Mouse (Mus musculus): ENCODE data around the gene Suz12. TPM values are rescaled to one million over a fixed set of nuclear protein-coding genes. Genes with fewer than 3 reads are reported as not detected.
A peak's percentile ranks its signal among the peaks of the same experiment; 100 is the strongest.
"Not testable (repeated sequence)": the region's sequence is repeated elsewhere in the genome, so short reads cannot be mapped to it uniquely, and the experiment has no call there.

Suz12 gene
- polyA plus RNA-seq, 1 experiment from 2014 or later = 46.3 TPM

DNA sequence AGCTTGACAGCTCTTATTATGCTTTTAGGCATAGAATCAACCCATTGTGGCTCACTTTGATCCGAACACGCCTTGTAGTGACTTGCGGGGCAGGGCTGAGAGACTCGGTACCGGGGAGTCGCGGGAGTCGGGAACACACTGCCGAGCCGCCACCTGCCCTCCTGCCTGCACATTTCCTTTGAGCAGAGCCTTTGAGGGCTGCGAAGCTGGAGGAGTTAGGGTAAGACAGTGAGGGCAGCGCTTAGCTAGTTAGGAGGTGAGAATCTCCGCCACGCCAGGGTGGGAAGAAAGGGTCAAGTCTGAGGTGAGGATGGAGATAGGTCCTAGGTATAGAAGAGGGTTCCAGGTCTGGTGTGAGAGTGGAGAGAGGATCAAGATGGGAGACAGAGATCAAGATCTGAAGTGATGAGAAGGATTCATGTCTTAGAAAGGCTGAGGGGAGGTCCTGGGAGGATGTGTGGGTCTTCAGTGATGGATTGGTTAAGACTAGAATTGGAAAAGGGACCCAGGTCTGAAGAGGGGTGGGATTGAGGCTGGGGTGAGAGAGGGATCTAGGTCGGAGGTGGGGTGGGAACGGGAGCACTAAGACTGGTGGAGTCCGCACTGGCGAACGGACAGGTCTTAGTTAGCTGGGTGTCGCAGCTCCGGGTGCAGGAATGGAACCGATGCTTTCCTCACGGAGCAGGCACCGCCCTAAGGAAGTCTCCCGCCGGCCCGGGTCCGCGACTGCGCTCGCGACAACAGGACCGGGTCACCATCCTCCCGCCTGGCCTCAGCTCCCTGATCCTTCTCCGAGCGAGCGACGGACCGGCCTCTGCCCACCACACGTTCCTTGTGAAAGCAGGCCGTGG lies 19.1 kb upstream of the Suz12 start:
- Histone ChIP-seq H3K4me1 (peaks cover 19% of the 10 kb centered on the region), H3K27me3 (peaks cover 27% of the 10 kb centered on the region), H3K4me2 (peak overlapping the region; percentile 85), H3K36me3 (replicated peaks) (no peaks in the 10 kb centered on the region), H3K27ac (peak overlapping the region; percentile 74), H3K9ac (peak overlapping the region; percentile 68), H3K9me3 (no peaks in the 10 kb centered on the region), H3K4me3 (replicated peaks) (peak overlapping the region; percentile 55)
- ATAC-seq (ENCODE audit: low FRiP score) = 0 out of 2 replicates have a peak, but pooled peaks have one; percentile 41
- under 1% methylated on average over 41 of the region's 41 CpGs for WGBS

DNA sequence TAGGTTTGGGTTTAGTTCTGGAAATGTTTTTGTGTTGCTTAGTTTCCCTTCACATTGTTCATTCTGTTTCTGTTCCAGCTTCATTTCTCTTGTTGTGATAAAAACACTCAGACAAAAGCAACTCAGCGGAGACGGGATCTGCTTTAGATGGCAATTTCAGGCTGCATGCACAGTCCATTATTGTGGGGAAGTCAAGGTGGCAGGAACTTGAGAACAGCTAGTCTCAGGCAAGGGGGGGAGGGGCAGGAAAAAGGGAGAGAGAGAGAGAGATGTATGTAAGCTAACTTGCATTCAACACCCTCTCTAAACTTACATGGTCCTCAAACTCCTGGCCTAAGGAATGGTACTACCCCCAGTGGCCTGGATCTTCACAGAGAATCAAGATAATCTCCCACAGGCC lies 17.5 kb upstream of the Suz12 start:
- Histone ChIP-seq H3K9me3 (no peaks in the 10 kb centered on the region), H3K27ac (no peak overlapping the region), H3K27me3 (peaks cover 27% of the 10 kb centered on the region), H3K4me1 (peaks cover 19% of the 10 kb centered on the region), H3K36me3 (replicated peaks) (no peaks in the 10 kb centered on the region), H3K4me2 (peak overlapping the region; percentile 13; the same call in 1 of the 2 replicates), H3K9ac (no peak overlapping the region), H3K4me3 (replicated peaks) (no peak overlapping the region; the same call in 1 of the 2 replicates)
- ATAC-seq (ENCODE audit: low FRiP score) = no peak
- WGBS = 43% methylated on average over 2 of the region's 2 CpGs

DNA sequence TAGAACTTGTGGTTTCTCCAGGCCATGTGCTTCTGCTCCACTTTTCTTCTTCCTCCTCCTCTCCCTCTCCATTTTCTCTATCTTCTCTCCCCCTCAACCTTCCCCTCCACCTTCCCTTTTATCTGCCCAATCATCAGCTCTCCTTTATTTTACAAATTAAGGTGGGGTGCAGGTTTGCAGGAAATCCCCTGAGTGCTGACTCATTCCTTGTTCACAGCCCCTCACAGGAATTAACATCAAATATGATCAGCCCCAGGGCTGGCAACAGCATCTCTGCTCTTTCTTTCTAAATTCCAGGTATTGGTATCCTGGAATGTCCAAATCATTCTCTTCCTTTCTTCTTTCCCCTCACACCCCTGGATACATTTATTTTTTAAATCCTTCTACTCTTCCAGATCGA lies 16.7 kb upstream of the Suz12 start:
- Histone ChIP-seq H3K27ac (no peak overlapping the region), H3K4me2 (no peak overlapping the region), H3K4me1 (peaks cover 19% of the 10 kb centered on the region), H3K27me3 (peaks cover 27% of the 10 kb centered on the region), H3K4me3 (replicated peaks) (no peak overlapping the region), H3K36me3 (replicated peaks) (no peaks in the 10 kb centered on the region), H3K9ac (no peak overlapping the region), H3K9me3 (no peaks in the 10 kb centered on the region)
- WGBS = 85% methylated on average over 1 of the region's 1 CpGs
- ATAC-seq (ENCODE audit: low FRiP score) = no peak

DNA sequence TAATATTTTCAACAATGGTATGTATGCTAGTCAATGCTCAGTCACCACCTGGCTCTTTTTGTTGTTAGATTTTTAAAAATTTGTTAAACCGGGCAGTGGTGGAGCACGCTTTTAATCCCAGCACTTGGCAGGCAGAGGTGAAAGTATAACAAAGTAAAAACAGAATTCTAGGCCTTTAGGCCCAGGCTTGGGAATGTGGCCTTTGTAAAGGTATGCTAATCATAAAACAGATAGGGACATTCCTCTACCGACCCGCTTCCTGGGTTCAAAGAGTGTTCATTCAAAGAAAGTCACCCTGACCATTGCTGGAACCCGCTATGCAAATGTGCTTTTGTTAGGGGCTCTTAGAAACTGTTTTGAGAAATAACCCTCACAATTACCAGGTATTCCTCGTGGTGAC lies 16.3 kb upstream of the Suz12 start:
- H3K4me3 ChIP-seq (replicated peaks); H3K36me3 ChIP-seq (replicated peaks); H3K9me3 ChIP-seq; ATAC-seq (ENCODE audit: low FRiP score); H3K27ac ChIP-seq; H3K9ac ChIP-seq; H3K4me2 ChIP-seq: not testable (repeated sequence)
- Histone ChIP-seq H3K27me3 (peaks cover 27% of the 10 kb centered on the region), H3K4me1 (peaks cover 19% of the 10 kb centered on the region)
- 81% methylated on average over 6 of the region's 6 CpGs for whole genome bisulfite sequencing

DNA sequence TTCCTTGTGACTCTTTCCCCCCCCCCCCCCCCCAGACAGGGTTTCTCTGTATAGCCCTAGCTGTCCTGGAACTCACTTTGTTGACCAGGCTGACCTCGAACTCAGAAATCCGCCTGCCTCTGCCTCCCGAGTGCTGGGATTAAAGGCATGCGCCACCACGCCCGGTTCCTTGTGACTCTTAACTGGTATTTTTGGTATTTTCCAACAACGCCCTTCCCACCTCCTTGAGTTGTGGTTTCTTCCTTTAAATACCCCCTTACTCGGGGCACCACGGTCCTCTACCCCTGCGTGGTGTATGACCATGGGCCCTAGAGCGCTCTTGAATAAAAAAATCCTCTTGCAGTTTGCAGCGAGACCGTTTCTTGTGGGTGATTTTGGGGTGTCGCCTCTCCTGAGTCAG lies 15.8 kb upstream of the Suz12 start:
- H3K4me2 ChIP-seq; H3K9me3 ChIP-seq; H3K9ac ChIP-seq; H3K27ac ChIP-seq; H3K4me3 ChIP-seq (replicated peaks); ATAC-seq (ENCODE audit: low FRiP score); H3K36me3 ChIP-seq (replicated peaks): not testable (repeated sequence)
- Histone ChIP-seq H3K27me3 (peaks cover 27% of the 10 kb centered on the region), H3K4me1 (peaks cover 19% of the 10 kb centered on the region)
- WGBS = 94% methylated on average over 14 of the region's 14 CpGs

DNA sequence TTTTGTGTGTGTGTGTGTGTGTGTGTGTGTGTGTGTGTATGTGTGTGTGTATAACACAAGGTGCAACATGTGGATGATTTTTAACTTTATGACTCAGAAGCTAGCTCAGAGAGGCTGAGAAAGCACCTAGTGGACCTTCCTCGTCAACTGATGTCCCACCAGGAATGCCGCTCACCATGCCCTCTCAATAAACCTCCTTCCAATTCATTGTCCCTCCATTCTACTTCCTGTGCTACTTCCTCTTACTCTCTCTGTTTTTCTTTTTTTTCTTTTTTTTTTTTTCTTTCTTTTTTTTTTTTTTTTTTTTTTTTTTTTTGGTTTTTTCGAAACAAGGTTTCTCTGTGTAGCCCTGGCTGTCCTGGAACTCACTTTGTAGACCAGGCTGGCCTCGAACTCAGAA lies 15.2 kb upstream of the Suz12 start:
- not testable (repeated sequence) for H3K4me3 ChIP-seq (replicated peaks); H3K9me3 ChIP-seq; H3K27ac ChIP-seq; ATAC-seq (ENCODE audit: low FRiP score); H3K9ac ChIP-seq; H3K36me3 ChIP-seq (replicated peaks); H3K4me2 ChIP-seq
- Histone ChIP-seq H3K4me1 (peaks cover 19% of the 10 kb centered on the region), H3K27me3 (peaks cover 27% of the 10 kb centered on the region)
- 85% methylated on average over 3 of the region's 4 CpGs for WGBS

DNA sequence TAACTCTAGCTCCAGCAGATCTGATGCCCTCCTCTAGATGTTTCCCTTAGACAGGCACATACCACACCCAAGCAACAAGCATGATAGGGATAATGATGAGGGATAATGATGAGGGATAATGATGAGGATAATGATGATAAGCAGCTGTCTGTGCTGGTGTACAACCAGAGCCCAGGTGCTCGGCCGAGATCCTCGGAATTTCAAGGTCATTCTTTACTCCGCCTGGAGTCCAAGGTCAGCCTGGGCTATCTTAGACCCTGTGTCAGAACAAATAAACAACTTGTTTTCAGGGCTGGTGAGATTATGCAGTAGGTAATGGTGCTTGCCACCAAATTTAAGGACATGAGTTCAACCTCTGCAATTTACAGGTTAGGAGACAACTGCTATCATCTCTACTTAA lies 6.0 kb upstream of the Suz12 start:
- Histone ChIP-seq H3K9ac (no peak overlapping the region), H3K27me3 (no peaks in the 10 kb centered on the region), H3K4me2 (no peak overlapping the region), H3K4me1 (no peaks in the 10 kb centered on the region), H3K4me3 (replicated peaks) (no peak overlapping the region), H3K27ac (no peak overlapping the region), H3K36me3 (replicated peaks) (no peaks in the 10 kb centered on the region), H3K9me3 (no peaks in the 10 kb centered on the region)
- 89% methylated on average over 4 of the region's 4 CpGs for WGBS
- ATAC-seq (ENCODE audit: low FRiP score) = no peak

DNA sequence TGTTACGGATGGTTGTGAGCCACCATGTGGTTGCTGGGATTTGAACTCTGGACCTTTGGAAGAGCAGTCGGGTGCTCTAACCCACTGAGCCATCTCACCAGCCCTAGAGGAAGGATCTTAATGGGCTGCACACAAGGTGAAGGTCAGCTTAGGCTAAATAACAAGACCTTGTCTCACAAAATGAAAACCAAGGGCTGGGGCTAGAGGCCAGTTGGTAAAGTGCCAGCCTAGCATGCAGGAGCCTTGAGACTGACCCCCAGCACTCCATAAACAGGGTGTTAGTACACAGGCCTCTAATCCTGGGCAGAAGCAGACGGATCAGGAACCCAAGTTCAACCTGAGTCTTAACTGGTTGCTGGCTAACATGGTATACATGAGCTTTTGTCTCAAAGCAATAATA lies 5.0 kb upstream of the Suz12 start:
- H3K36me3 ChIP-seq (replicated peaks) = no peaks in the 10 kb centered on the region
- H3K9me3 ChIP-seq = no peaks in the 10 kb centered on the region
- no peak for ATAC-seq (ENCODE audit: low FRiP score)
- no peak overlapping the region for H3K4me2 ChIP-seq
- whole genome bisulfite sequencing = 88% methylated on average over 3 of the region's 3 CpGs
- H3K27me3 ChIP-seq = no peaks in the 10 kb centered on the region
- no peak overlapping the region for H3K9ac ChIP-seq
- H3K27ac ChIP-seq = no peak overlapping the region
- H3K4me3 ChIP-seq (replicated peaks) = no peak overlapping the region
- peaks cover 4% of the 10 kb centered on the region; the same call in 1 of the 2 replicates for H3K4me1 ChIP-seq

DNA sequence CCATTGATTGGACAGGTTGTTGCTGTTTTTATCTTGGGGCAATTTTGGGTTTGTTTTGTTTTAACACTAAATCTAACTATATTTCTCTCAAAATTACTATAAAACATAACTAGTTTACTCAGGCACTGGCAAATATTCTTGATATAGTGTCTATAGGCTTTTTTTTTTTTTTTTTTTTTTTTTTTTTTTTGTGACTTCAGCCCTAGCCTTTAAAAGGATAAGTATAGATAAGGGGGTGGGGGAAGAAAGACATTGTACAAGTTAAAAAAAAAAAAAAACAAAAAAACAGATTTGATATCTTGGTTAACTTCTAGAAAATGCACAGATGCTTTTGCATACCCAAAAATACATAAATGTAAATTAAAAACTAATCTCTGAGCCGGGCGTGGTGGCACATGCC lies 2.8 kb upstream of the Suz12 start:
- WGBS = 96% methylated on average over 2 of the region's 2 CpGs

DNA sequence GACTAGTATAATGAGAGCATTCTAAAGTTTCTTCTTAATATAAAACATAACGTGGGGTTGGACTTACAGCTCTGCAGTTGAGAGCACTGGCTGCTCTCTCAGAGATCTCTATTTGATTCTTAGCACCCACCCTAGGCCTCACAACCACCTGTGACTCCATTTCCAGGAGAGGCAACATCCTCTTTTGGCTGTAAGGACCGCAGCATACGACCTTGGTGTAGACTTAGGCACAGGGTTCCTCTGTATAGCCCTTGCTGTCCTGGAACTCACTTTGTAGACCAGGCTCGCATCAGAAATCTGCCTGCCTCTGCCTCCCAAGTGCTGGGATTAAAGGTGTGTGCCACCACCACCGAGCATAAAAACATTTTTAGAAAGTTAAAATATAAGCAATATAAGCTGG lies 1.3 kb upstream of the Suz12 start:
- ATAC-seq (ENCODE audit: low FRiP score) = no peak
- peaks cover 7% of the 10 kb centered on the region for H3K4me1 ChIP-seq

More for the DNA sequence above, 2.8 kb upstream of the Suz12 start:
- ATAC-seq (ENCODE audit: low FRiP score) = no peak
- H3K9ac ChIP-seq = no peak overlapping the region
- peaks cover 6% of the 10 kb centered on the region for H3K4me1 ChIP-seq
- H3K4me3 ChIP-seq (replicated peaks) = no peak overlapping the region
- H3K9me3 ChIP-seq = no peaks in the 10 kb centered on the region
- no peak overlapping the region for H3K4me2 ChIP-seq
- no peaks in the 10 kb centered on the region for H3K36me3 ChIP-seq (replicated peaks)
- no peaks in the 10 kb centered on the region for H3K27me3 ChIP-seq
- H3K27ac ChIP-seq = no peak overlapping the region

DNA sequence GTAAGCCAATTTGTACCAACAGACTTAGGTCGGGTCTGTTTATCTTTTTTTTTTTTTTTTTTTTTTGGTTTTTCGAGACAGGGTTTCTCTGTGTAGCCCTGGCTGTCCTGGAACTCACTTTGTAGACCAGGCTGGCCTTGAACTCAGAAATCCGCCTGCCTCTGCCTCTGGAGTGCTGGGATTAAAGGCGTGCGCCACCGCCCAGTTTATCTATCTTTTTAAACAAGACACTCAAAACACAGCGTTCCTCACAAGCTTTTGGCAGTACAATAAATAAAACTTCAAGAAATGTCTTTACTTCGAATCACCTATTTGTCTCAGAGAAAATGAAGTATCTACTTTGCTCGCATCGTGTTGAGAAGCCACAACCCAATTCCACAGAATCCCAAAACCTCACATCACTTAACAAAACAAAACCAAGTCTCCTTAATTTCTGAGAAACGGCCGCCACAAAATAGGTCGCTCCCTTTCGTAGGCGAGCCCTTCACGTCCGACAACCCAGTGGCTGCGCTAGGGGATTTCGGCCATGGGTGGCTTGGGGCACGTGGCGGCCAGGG lies 793 bp upstream of the Suz12 start:
- Histone ChIP-seq H3K9ac (peak overlapping the region; percentile 95), H3K4me2 (peak overlapping the region; percentile 68), H3K36me3 (replicated peaks) (peaks cover 12% of the 10 kb centered on the region), H3K9me3 (no peaks in the 10 kb centered on the region), H3K4me3 (replicated peaks) (peak overlapping the region; percentile 97), H3K27me3 (no peaks in the 10 kb centered on the region), H3K27ac (peak overlapping the region; percentile 100), H3K4me1 (peaks cover 7% of the 10 kb centered on the region)
- no peak for ATAC-seq (ENCODE audit: low FRiP score)
- WGBS = 32% methylated on average over 20 of the region's 21 CpGs

More for the DNA sequence above, 1.3 kb upstream of the Suz12 start:
- Histone ChIP-seq H3K9ac (no peak overlapping the region), H3K9me3 (no peaks in the 10 kb centered on the region), H3K27ac (no peak overlapping the region), H3K4me3 (replicated peaks) (no peak overlapping the region), H3K36me3 (replicated peaks) (peaks cover 7% of the 10 kb centered on the region), H3K4me2 (no peak overlapping the region), H3K27me3 (no peaks in the 10 kb centered on the region)
- WGBS = 93% methylated on average over 5 of the region's 5 CpGs

DNA sequence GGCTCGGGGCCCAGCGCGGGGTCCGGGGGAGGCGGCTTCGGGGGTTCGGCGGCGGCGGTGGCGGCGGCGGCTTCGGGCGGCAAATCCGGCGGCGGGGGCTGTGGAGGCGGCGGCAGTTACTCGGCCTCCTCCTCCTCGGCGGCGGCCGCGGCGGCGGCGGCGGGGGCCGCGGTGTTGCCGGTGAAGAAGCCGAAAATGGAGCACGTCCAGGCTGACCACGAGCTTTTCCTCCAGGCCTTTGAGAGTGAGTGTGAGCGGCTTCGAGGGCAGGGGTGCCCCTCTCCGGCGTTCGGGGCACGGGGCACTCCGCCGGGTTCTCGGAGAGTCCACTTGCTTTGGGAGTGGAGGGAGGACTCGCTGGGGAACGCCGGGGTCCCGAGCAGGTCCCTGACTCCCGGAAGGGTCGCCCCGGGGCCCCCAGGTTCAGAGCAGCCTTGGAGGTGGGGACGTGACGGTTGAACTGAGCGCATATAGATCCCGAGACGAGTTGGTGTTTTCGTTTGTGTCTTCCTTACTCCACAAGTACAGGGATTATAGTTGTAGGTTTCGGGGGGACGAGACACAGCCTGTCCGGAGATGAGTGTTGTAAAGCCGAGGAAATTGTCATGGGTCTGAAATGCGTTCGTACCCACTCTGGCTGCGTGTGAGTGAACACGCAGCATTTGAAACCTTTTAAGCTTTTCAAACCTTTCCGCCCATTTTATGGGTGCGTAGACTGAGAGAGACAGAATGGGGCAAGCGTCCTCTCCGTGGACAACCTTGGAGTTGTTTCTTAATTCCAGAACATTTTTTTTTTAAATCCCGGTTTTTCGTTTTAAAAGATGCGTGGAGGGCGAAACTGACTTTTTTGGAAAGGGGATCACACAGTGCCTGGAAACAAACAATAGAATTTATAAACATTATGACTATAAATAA lies 707 bp downstream of the Suz12 start:
- peak overlapping the region; percentile 100 for H3K27ac ChIP-seq
- peak; percentile 70 for ATAC-seq (ENCODE audit: low FRiP score)

More for the DNA sequence above, 707 bp downstream of the Suz12 start:
- no peaks in the 10 kb centered on the region for H3K9me3 ChIP-seq
- H3K9ac ChIP-seq = peak overlapping the region; percentile 95
- peak overlapping the region; percentile 57 for H3K4me2 ChIP-seq
- peaks cover 7% of the 10 kb centered on the region for H3K4me1 ChIP-seq
- peaks cover 21% of the 10 kb centered on the region for H3K36me3 ChIP-seq (replicated peaks)
- under 1% methylated on average over 60 of the region's 74 CpGs for WGBS
- peak overlapping the region; percentile 97 for H3K4me3 ChIP-seq (replicated peaks)
- no peaks in the 10 kb centered on the region for H3K27me3 ChIP-seq
